ENCODE assay signal across 13 mouse cellular contexts in the genomic region with DNA sequence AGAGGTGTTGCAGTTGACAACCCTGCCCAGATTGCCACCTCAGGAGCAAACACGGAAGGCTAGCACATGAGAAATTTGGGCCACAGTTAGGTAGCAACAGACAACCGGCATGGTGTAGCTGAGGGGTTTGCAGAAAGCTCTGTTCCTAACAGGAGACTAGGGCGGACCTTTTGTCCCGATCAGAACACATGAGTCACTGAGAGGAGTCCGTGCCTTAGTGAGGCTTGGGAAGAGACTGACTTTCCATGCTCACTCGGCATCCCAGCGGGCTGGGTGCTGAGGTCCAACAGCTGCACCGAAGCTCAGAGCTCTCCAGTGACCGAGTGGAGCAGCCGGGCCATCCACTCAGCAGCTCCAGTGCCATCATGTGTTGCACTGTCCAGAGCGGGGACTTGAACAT. TPM values are rescaled to one million over a fixed set of nuclear protein-coding genes. Genes with fewer than 3 reads are reported as not detected.
DNase-seq lines count a peak whose midpoint lies in the region; ATAC-seq and TF ChIP-seq lines count a peak whose summit lies in the region.
"Had no signal": no experiment of that assay in that cellular context is flagged by ENCODE, and none has a peak within 500 bp of the region (broad histone marks: within the 10 kb centered on the region; RNA-seq: fewer than 3 reads in every experiment).

No protein-coding gene starts in this region.

- no peak for TF ChIP-seq EP300 in heart, postnatal 0 days (IDR thresholded peaks at IDR 0.05; ENCODE audit: low read depth)

- no peak overlapping the region for H3K4me3 ChIP-seq in layer of hippocampus, adult 2 months
- H3K4me3 ChIP-seq in E14TG2a.4 (replicated peaks; ENCODE audit: low read length) = peak overlapping the region; percentile 58
- no peak overlapping the region for H3K4me3 ChIP-seq in heart, postnatal 0 days (ENCODE audit: low read depth, low read length)
- H3K4me3 ChIP-seq in thymus, adult 2 months (ENCODE audit: control insufficient read depth, insufficient read depth, low read length) = no peak overlapping the region
- H3K4me3 ChIP-seq: limb, embryonic 15.5 days; stomach, embryonic 15.5 days had no signal

- no peak overlapping the region for H3K4me2 ChIP-seq in heart, postnatal 0 days (ENCODE audit: low read depth, low read length)
- H3K4me2 ChIP-seq: limb, embryonic 15.5 days; stomach, embryonic 15.5 days had no signal

- WGBS in heart, postnatal 0 days = 61% methylated on average over 11 of the region's 11 CpGs
- 97% methylated on average over 11 of the region's 11 CpGs for WGBS in thymus, adult 2 months

- TF ChIP-seq POLR2A in thymus, adult 2 months (IDR thresholded peaks at IDR 0.05; ENCODE audit: control insufficient read depth, extremely low read depth, insufficient read depth, low read length, poor library complexity) = no peak

- no peaks in the 10 kb centered on the region for H3K36me3 ChIP-seq in E14TG2a.4 (ENCODE audit: insufficient read depth, low read length)
- no peaks in the 10 kb centered on the region for H3K36me3 ChIP-seq in heart, postnatal 0 days (replicated peaks; ENCODE audit: control insufficient read depth, insufficient read depth, low read length)
- no peaks in the 10 kb centered on the region for H3K36me3 ChIP-seq in thymus, adult 2 months (ENCODE audit: control insufficient read depth, insufficient read depth, low read length)
- H3K36me3 ChIP-seq: limb, embryonic 15.5 days; stomach, embryonic 15.5 days had no signal

- peaks cover 15% of the 10 kb centered on the region for H3K4me1 ChIP-seq in E14TG2a.4 (replicated peaks; ENCODE audit: low read depth, low read length)
- peaks cover 88% of the 10 kb centered on the region for H3K4me1 ChIP-seq in heart, postnatal 0 days (ENCODE audit: control insufficient read depth, insufficient read depth)
- peaks cover 86% of the 10 kb centered on the region for H3K4me1 ChIP-seq in thymus, adult 2 months (replicated peaks; ENCODE audit: control insufficient read depth, insufficient read depth, low read length)

- no peak overlapping the region for H3K9ac ChIP-seq in heart, postnatal 0 days (replicated peaks; ENCODE audit: low read depth, low read length)
- H3K9ac ChIP-seq: limb, embryonic 15.5 days; stomach, embryonic 15.5 days had no signal

- DNase-seq in adrenal gland, adult 2 months = peak; percentile 49
- DNase-seq in adrenal gland, postnatal 25 days = no peak
- no peak for DNase-seq in layer of hippocampus, adult 2 months (ENCODE audit: low spot score in 2 of 2)
- DNase-seq in layer of hippocampus, postnatal 36 days = no peak
- DNase-seq in heart, postnatal 0 days (ENCODE audit: low spot score) = no peak
- DNase-seq in thymus, adult 2 months = no peak
- no peak for DNase-seq in ovary, postnatal 14 days (ENCODE audit: low spot score)
- DNase-seq: kidney, postnatal 10 days had no signal

- no peaks in the 10 kb centered on the region for H3K9me3 ChIP-seq in E14TG2a.4 (ENCODE audit: low read length)
- H3K9me3 ChIP-seq in heart, postnatal 0 days (replicated peaks; ENCODE audit: control insufficient read depth, low read length) = no peaks in the 10 kb centered on the region
- H3K9me3 ChIP-seq: limb, embryonic 15.5 days; stomach, embryonic 15.5 days had no signal

- H3K27me3 ChIP-seq in E14TG2a.4 (ENCODE audit: insufficient read depth, low read length) = no peaks in the 10 kb centered on the region
- H3K27me3 ChIP-seq in heart, postnatal 0 days (ENCODE audit: control insufficient read depth, insufficient read depth, low read length) = no peaks in the 10 kb centered on the region
- H3K27me3 ChIP-seq in thymus, adult 2 months (ENCODE audit: control insufficient read depth, insufficient read depth, low read length) = no peaks in the 10 kb centered on the region
- H3K27me3 ChIP-seq: limb, embryonic 15.5 days; stomach, embryonic 15.5 days had no signal

- ATAC-seq in heart, postnatal 0 days (ENCODE audit: insufficient read depth, low read depth) = no peak
- ATAC-seq: activated CD4-positive, CD25-positive, alpha-beta regulatory T cell, adult 4 months; hindbrain, postnatal 0 days had no signal

- peak overlapping the region; percentile 98 for H3K27ac ChIP-seq in layer of hippocampus, adult 2 months
- peak overlapping the region; percentile 73 for H3K27ac ChIP-seq in heart, postnatal 0 days (ENCODE audit: low read depth)
- no peak overlapping the region for H3K27ac ChIP-seq in thymus, adult 2 months (ENCODE audit: control insufficient read depth, insufficient read depth, low read length)
- H3K27ac ChIP-seq: hindbrain, postnatal 0 days; limb, embryonic 15.5 days; stomach, embryonic 15.5 days had no signal

- TF ChIP-seq CTCF in layer of hippocampus, adult 2 months (conservative IDR thresholded peaks at IDR 0.05) = no peak
- no peak for TF ChIP-seq CTCF in E14TG2a.4 (conservative IDR thresholded peaks at IDR 0.05; ENCODE audit: low read length)
- no peak for TF ChIP-seq CTCF in heart, postnatal 0 days (IDR thresholded peaks at IDR 0.05; ENCODE audit: low read depth)
- no peak for TF ChIP-seq CTCF in thymus, adult 2 months (IDR thresholded peaks at IDR 0.05; ENCODE audit: borderline replicate concordance, control insufficient read depth, extremely low read depth, insufficient read depth, low read length, poor library complexity)

RNA-seq across cellular contexts. Expression of gene Pitpnm2, which starts 26.9 kb away (rescaled TPM):
- total RNA-seq in adrenal gland, adult 2 months (2021) = 10 to 100 TPM; 41.6 to 65.2 TPM
- polyA plus RNA-seq in adrenal gland, adult 2 months (2012; rRNA removed) = 158 and 207 TPM in 2 replicates
- 62.5 and 83.8 TPM in 2 replicates for total RNA-seq in adrenal gland, postnatal 25 days (2021)
- total RNA-seq in layer of hippocampus, adult 2 months (2021) = 100 to 1,000 TPM; 379 to 394 TPM
- total RNA-seq in layer of hippocampus, postnatal 36 days (2021) = 100 to 1,000 TPM; 281 to 377 TPM
- total RNA-seq in heart, postnatal 0 days (2014; rRNA removed; ENCODE audit: low replicate concordance) = 17.1 and 28.6 TPM in 2 replicates
- polyA plus RNA-seq in heart, postnatal 0 days (2015; fragmentation: Nextera tagmentation; extraction: Ambion mirVana) = 3.1 and 3.2 TPM in 2 replicates
- 279 and 356 TPM in 2 replicates for polyA plus RNA-seq in thymus, adult 2 months (2012; rRNA removed)
